Mouse (Mus musculus) adrenal gland, postnatal 14 days (tissue): ENCODE data around the gene Afg1l. TPM values are rescaled to one million over a fixed set of nuclear protein-coding genes. Genes with fewer than 3 reads are reported as not detected.

Source experiments
- DNase-seq: peaks from one replicate; pipeline ENCODE4 v3.0.0; 2021; ENCODE audit warnings: mixed read lengths
- total RNA-seq: library from RNA; stranded (reverse); gene quantifications from 2 replicates; pipeline ENCODE4 v1.2.3, GENCODE M21; 2021

The Afg1l gene
- total RNA-seq, 1 experiment from 2014 or later = 27.8 TPM

DNA sequence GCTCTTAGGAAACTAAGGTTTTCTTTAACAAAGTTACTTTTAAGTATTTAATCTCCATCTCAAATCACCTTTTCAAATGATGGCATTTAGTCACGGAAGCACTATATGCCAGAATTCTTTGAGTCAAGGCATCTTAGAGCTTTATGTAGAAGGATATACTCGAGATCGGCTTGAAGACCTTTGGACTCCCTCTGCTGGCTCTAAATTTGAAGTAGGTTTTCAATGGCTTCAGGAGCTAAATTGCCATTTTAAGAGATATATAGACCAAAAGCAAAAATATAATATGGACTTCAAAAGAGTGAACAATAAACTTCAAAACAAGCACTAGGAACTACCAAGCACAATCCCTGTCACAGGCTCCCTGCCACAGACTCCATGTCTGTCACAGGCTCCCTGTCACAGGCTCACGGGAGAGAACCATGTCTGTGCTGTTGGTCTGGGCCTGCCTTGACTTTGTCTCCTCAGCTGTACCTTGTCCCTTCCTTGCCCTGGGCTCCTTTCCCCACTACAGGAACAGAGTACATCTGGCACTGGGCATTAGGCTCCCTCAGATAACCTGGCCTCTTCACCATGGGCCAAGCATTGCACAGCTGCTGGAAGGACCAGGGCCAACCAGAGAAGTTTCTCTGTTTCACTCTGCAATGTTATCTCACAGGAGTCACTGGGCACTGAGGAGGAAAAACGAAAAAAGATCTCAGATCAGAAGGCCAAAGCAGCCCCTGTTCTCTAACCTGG lies 210.4 kb downstream of the Afg1l start:
- no peak for DNase-seq

DNA sequence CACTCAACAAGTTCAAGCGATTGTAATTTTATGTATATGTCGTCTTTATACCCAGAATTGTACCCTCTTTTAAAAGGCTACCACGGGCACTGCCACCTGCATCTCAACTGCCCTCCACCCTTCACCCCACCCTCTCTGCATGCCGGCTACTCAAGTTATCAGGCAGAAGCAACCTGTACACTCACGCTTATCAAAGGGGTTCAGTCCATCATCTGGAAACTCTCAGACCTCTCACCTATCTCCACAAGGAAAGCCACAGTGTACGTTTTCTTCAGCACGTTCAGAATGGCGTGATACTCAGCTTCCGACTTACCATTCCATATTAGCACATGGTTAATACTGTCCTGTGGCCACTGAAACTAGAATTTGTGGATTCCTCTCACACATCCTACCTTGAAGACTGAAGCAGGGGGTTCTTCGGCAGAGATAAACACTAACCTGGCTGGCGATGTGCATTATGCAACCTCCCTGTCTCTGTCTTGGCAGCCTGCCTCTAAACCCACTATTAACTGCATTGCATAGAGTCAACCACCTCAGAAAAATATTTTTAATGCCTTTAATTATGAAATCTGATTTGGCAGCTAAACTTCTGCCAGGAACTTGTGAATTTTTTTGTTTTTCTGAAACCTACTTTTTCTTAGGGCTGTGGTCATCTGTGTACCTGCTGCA lies 213.2 kb downstream of the Afg1l start:
- DNase-seq = no peak

DNA sequence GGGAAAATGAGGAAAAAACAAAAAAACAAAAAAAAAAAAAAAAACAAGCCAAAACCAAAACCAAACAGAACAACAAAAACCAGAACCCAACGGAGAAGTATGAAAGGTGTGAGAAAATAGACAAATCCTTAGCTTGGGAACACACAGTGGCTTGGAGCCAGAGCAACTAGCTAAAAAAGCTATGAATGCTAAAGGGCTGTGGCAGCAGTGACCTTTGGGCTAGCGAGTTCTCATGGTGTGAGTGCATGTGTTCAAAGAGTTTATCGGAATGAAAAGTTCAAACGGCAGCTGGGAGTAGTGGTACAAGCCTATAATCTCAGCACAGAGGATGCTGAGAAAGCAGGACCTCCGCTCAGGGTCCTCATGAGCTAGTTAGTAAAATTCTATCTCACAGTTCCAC lies 214.2 kb downstream of the Afg1l start:
- DNase-seq = no peak

DNA sequence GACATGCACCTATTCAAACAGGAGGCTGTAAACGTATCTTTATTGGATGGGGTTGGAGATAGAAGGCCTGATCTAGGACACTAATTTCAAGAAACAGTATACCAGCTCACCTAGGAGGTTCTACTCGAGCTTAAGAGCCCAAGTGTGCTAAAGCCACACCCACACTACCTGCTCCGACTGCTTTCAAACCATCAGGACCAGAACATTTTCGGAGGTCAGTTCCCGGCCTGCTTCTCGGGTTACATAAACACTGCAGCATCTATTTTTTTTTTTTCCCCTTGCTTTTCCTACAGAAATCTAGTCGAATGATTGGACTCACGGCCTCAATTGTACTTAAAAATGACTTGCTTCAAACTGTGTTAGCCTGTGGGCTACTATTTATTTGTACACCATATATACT lies 214.7 kb downstream of the Afg1l start:
- no peak for DNase-seq

Other genes with a start within 250 kb of the Afg1l start
- gene Foxo3, start 201.8 kb downstream of the Afg1l start, total RNA-seq = 49.0 and 55.7 TPM in 2 replicates
- 197 and 210 TPM in 2 replicates for gene Snx3, start 23.5 kb upstream of the Afg1l start, total RNA-seq
- not detected in 2 replicates for gene Nr2e1, start 105.1 kb upstream of the Afg1l start, total RNA-seq
- 20.4 and 25.2 TPM in 2 replicates for gene Ostm1, start 105.3 kb upstream of the Afg1l start, total RNA-seq